Mouse (Mus musculus) heart, embryonic 11.5 days (tissue): ENCODE results near the gene Uck1. TPM values are rescaled to one million over a fixed set of nuclear protein-coding genes. Genes with fewer than 3 reads are reported as not detected.

ENCODE experiments used
- ATAC-seq: fragments of 200-750 bp; cut with Nextera tagmentation; replicated peaks from 2 replicates; pipeline ENCODE4 v1.8.0; 2017; ENCODE audit warnings: moderate library complexity; ENCODE audit not compliant: insufficient number of reproducible peaks, low FRiP score, low TSS enrichment
- H3K27ac ChIP-seq: fragments of 300-500 bp; sonication (generic); 2 replicates; pipeline ENCODE4 v1.5.1; 2014; ENCODE audit warnings: mild to moderate bottlenecking, low read depth, low read length
- H3K27me3 ChIP-seq: fragments of 300-500 bp; sonication (generic); 2 replicates; pipeline ENCODE4 v1.6.1; 2014; ENCODE audit warnings: mild to moderate bottlenecking, low read length, mixed read lengths; ENCODE audit not compliant: control insufficient read depth, insufficient read depth
- H3K36me3 ChIP-seq: fragments of 300-500 bp; sonication (generic); 2 replicates; pipeline ENCODE4 v1.6.1; 2014; ENCODE audit warnings: mild to moderate bottlenecking, low read length, moderate library complexity, mixed read lengths; ENCODE audit not compliant: control insufficient read depth, insufficient read depth
- H3K4me1 ChIP-seq: fragments of 300-500 bp; sonication (generic); 2 replicates; pipeline ENCODE4 v1.6.1; 2014; ENCODE audit warnings: low read length; ENCODE audit not compliant: control insufficient read depth, insufficient read depth
- H3K4me2 ChIP-seq: fragments of 300-500 bp; sonication (generic); 2 replicates; pipeline ENCODE4 v1.6.1; 2014; ENCODE audit warnings: mild to moderate bottlenecking, moderate library complexity
- H3K4me3 ChIP-seq: fragments of 300-500 bp; sonication (generic); 2 replicates; pipeline ENCODE4 v1.5.1; 2014; ENCODE audit warnings: low read depth, low read length
- H3K9ac ChIP-seq: fragments of 300-500 bp; sonication (generic); 2 replicates; pipeline ENCODE4 v1.6.1; 2014; ENCODE audit warnings: mild to moderate bottlenecking, low read depth, low read length, moderate library complexity
- H3K9me3 ChIP-seq: fragments of 300-500 bp; sonication (generic); replicated peaks from 2 replicates; pipeline ENCODE4 v1.6.1; 2016; ENCODE audit warnings: low read length; ENCODE audit not compliant: control insufficient read depth
- WGBS: fragments of 180-500 bp; shearing (Covaris S2); extraction: QIAGEN DNeasy Blood & Tissue Kit; methylation state at CpG from one replicate; pipeline ENCODE4 v1.1.7; 2014; ENCODE audit not compliant: insufficient replicate concordance; 5-methylcytosine and 5-hydroxymethylcytosine counted together
- polyA plus RNA-seq: library from polyadenylated mRNA; unstranded; fragments of >200 nt; fragmentation: Nextera tagmentation; extraction: Ambion mirVana; gene quantifications from 2 replicates; pipeline ENCODE4 v1.2.1, GENCODE M21; 2014

The Uck1 gene
- polyA plus RNA-seq, 1 experiment from 2014 or later = 42.1 TPM

DNA sequence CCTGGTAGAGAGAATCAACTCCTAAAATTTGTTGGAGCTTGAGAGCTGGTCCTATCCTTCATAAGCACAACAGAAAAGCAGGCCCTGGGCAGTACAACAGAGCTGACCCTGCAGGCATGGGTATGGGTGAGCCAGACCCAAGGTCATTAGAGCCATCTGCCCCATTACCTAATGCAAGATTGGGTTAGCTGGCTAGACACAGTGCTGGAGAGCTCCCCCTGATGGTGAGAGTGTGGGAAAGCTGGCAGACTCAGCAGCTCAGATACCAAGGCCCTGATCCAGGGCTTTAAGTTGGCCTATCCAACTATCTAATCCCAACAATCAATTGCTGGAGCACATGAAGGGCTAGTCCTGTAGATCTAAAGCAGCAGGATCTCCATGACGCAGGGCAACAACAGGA, 22.8 kb upstream of the Uck1 start:
- no peaks in the 10 kb centered on the region for H3K27me3 ChIP-seq
- ATAC-seq = no peak
- H3K9me3 ChIP-seq = no peaks in the 10 kb centered on the region
- no peak overlapping the region for H3K27ac ChIP-seq
- no peak overlapping the region for H3K9ac ChIP-seq
- 82% methylated on average over 1 of the region's 1 CpGs for WGBS
- H3K4me3 ChIP-seq = no peak overlapping the region
- no peak overlapping the region for H3K4me2 ChIP-seq
- peaks cover 16% of the 10 kb centered on the region for H3K36me3 ChIP-seq
- peaks cover 7% of the 10 kb centered on the region for H3K4me1 ChIP-seq

DNA sequence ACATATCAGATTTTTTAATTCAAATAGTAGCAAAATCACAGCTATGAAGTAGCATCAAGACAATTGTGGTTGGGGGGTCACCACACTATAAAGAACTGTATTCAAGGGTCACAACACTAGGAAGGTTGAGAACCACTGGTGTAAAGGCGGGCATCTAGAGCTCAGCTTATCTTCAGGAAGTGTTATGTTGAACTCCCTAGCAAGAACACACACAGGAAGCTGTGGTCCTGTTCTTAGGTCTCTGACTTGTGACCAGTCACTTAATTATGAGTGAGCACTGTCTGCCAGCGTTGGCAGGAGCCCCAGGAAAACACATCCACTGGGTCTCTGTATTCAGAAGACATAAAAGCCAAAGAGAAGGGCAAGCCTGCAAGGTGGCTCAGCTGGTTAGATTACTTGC, 22.3 kb upstream of the Uck1 start:
- no peak for ATAC-seq
- WGBS = 58% methylated on average over 2 of the region's 2 CpGs
- H3K4me1 ChIP-seq = peaks cover 7% of the 10 kb centered on the region
- no peak overlapping the region for H3K9ac ChIP-seq
- no peaks in the 10 kb centered on the region for H3K9me3 ChIP-seq
- H3K27me3 ChIP-seq = no peaks in the 10 kb centered on the region
- no peak overlapping the region for H3K4me2 ChIP-seq
- no peak overlapping the region for H3K4me3 ChIP-seq
- no peak overlapping the region for H3K27ac ChIP-seq
- H3K36me3 ChIP-seq = peaks cover 16% of the 10 kb centered on the region

DNA sequence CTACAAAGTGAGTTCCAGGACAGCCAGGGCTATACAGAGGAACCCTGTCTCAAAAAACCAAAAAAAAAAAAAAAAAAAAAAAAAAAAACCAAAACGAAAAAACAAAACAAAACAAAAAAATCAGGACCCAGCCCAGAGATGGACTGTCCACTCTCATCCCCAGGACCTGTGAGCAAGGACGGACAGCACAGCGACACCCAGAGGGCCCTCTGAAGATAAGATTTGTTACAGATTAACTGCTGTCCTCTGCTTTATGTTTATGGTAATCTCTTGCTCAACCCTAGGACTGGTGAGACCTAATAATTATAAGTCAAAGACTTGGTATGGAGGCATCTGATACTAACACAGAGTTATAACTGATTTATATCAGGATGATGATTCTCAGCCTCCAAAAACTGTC, 15.9 kb upstream of the Uck1 start:
- ATAC-seq = no peak
- Histone ChIP-seq H3K4me1 (no peaks in the 10 kb centered on the region), H3K9ac (no peak overlapping the region), H3K4me3 (no peak overlapping the region), H3K36me3 (peaks cover 13% of the 10 kb centered on the region), H3K27me3 (no peaks in the 10 kb centered on the region), H3K27ac (no peak overlapping the region), H3K9me3 (no peaks in the 10 kb centered on the region), H3K4me2 (no peak overlapping the region)
- 68% methylated on average over 3 of the region's 3 CpGs for WGBS

DNA sequence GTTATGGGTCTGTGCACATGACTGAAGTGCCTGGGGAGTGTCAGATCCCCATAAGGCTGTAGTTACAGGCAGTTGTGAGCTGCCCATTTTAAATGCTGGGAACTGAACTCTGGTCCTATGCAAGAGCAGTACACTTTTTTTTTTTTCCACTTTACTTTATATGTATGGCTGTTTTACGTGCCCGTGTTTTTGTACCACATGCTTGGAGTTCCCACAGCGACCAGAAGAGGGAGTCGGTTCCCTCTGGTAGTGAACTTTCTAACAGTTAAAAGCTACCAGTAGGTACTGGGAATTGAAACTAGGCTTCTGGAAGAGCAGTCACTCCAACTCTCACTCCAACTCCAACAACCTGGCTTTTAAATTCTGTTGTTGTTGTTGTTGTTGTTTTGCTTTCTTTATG, 676 bp upstream of the Uck1 start:
- no peak for ATAC-seq
- peak overlapping the region; percentile 87 for H3K4me2 ChIP-seq
- H3K36me3 ChIP-seq = peaks cover 9% of the 10 kb centered on the region
- peak overlapping the region; percentile 83; the same call in 1 of the 2 replicates for H3K4me3 ChIP-seq
- no peaks in the 10 kb centered on the region for H3K9me3 ChIP-seq
- H3K27me3 ChIP-seq = no peaks in the 10 kb centered on the region
- WGBS = 32% methylated on average over 4 of the region's 4 CpGs
- H3K9ac ChIP-seq = peak overlapping the region; percentile 90; the same call in 1 of the 2 replicates
- H3K4me1 ChIP-seq = peaks cover 12% of the 10 kb centered on the region
- no peak overlapping the region for H3K27ac ChIP-seq

DNA sequence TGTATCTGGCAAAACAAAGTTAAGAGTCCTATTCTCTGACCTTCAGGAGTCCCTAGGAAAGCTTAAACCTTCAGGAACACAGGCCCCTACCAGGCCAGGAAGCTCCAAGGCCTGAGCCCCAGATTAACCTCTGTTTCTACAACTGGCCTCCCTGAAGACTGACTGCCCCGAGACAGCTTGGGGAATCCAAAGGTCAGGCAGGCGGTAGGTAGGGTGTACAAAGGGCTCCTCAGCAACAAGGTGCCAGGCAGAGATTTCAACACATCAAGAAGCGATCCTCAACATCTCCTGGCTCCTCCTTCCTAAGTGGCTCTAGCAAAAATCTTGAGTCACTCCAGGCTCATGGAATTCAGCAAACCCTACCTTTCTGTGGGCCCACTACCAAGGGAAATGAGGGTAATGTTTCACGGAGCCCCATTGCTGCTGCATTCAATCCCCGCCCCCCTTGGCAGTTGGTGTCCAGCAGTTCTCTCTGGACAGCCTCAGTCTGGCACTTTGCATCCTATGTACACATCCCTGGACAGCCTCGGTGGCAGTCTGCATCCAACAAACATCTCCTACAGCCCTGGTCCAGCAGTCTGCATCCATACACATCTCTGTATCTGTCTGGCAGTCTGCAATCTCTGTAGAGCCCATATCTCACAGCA, 949 bp downstream of the Uck1 start:
- Histone ChIP-seq H3K27me3 (no peaks in the 10 kb centered on the region), H3K4me2 (peak overlapping the region; percentile 87), H3K4me1 (peaks cover 12% of the 10 kb centered on the region), H3K36me3 (peaks cover 9% of the 10 kb centered on the region), H3K9me3 (no peaks in the 10 kb centered on the region), H3K9ac (peak overlapping the region; percentile 90), H3K27ac (no peak overlapping the region), H3K4me3 (peak overlapping the region; percentile 83)
- ATAC-seq = 0 out of 2 replicates have a peak, but pooled peaks have one; percentile 1
- WGBS = 51% methylated on average over 6 of the region's 6 CpGs

DNA sequence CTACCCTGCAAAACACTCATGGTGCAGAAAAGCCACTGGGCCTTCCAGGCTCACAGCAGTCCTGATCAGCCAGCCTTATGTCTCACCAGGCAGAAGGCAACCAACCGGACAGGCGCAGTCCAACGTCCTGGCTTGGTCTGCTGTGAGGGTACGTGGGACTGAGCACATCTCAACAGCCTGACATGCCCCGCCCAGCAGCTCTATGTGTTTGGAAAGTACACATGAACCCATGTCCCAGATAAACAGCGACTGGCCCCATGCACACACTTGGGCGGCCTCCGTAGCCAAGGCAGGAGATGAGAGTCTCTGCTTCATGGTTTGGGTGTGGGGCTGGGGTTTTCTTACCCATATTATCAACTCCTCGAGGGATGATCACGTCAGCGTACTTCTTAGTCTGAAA, 3.7 kb downstream of the Uck1 start:
- H3K27me3 ChIP-seq = no peaks in the 10 kb centered on the region
- H3K4me2 ChIP-seq = no peak overlapping the region
- no peak for ATAC-seq
- WGBS = 88% methylated on average over 11 of the region's 11 CpGs
- H3K4me1 ChIP-seq = peaks cover 12% of the 10 kb centered on the region
- no peak overlapping the region for H3K9ac ChIP-seq
- H3K36me3 ChIP-seq = peaks cover 11% of the 10 kb centered on the region
- no peaks in the 10 kb centered on the region for H3K9me3 ChIP-seq
- no peak overlapping the region for H3K4me3 ChIP-seq
- no peak overlapping the region for H3K27ac ChIP-seq

DNA sequence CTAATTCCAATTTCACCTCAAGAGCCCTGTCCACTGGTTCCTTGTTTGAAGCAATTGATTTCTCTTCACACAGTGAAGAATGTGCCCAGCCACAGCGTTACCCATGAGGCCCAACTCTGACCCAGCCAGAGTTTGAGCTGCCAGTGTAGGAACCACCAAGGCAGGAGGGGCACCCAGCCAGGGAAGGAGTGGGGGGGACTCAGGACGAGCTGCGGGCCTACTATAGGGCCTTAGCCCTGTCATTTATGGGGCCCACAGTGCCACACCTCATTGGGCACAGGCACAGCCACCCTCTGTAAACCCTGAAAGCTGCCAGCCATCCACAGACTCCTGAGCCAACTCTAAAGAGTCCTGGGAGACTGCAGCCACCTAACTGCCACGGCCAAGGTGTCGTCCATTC, 5.4 kb downstream of the Uck1 start:
- no peak for ATAC-seq
- no peak overlapping the region for H3K4me3 ChIP-seq
- no peak overlapping the region for H3K9ac ChIP-seq
- no peak overlapping the region for H3K27ac ChIP-seq
- H3K4me1 ChIP-seq = peaks cover 8% of the 10 kb centered on the region
- H3K36me3 ChIP-seq = peaks cover 12% of the 10 kb centered on the region
- WGBS = 78% methylated on average over 5 of the region's 5 CpGs
- H3K27me3 ChIP-seq = no peaks in the 10 kb centered on the region
- no peak overlapping the region for H3K4me2 ChIP-seq
- no peaks in the 10 kb centered on the region for H3K9me3 ChIP-seq

DNA sequence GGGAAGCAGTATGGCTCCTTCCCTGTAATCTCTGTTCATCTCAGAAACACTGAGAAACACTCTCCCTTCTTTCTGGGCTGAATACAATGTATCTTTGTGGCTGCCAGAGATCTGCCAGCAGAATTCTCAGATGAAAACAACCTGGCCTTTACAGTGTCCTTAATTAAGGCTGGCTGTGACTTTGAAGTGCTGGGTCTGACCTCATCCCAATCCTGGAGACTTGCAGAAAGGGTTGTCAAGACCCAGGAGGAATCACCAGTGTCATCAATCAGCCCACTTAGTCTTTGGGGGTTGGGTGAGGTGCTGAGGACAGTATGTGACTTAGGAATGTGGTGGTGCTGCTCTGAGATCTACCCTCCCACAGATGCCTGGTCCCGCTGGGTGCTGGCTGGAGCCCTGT, 6.6 kb downstream of the Uck1 start:
- H3K36me3 ChIP-seq = peaks cover 12% of the 10 kb centered on the region
- no peak overlapping the region for H3K4me3 ChIP-seq
- WGBS = 37% methylated on average over 1 of the region's 1 CpGs
- no peak for ATAC-seq
- H3K4me1 ChIP-seq = no peaks in the 10 kb centered on the region
- no peak overlapping the region for H3K4me2 ChIP-seq
- no peaks in the 10 kb centered on the region for H3K27me3 ChIP-seq
- no peak overlapping the region for H3K9ac ChIP-seq
- H3K9me3 ChIP-seq = no peaks in the 10 kb centered on the region
- no peak overlapping the region for H3K27ac ChIP-seq

DNA sequence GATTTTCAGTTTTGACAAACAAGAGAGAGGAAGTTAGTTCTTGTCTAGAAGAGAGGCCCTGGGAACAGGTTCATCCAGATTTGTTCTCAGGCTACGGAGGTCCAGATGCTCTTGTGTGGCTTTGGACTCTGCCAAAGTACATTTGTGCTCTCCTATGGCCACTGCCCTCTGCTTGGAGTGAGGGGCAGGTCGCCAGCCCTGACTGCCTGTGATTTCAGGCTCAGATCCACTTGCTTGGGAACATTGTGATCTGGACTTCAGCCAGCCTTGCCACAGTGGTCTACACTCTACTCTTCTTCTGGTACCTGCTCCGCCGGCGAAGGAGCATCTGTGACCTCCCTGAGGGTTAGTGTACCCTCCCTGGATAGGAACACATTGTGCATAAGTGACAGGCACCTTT, 7.3 kb downstream of the Uck1 start:
- Histone ChIP-seq H3K27me3 (no peaks in the 10 kb centered on the region), H3K36me3 (peaks cover 8% of the 10 kb centered on the region), H3K4me2 (no peak overlapping the region), H3K9me3 (no peaks in the 10 kb centered on the region), H3K9ac (no peak overlapping the region), H3K27ac (no peak overlapping the region), H3K4me1 (no peaks in the 10 kb centered on the region), H3K4me3 (no peak overlapping the region)
- WGBS = 85% methylated on average over 5 of the region's 5 CpGs
- no peak for ATAC-seq
